Mouse (Mus musculus) midbrain, embryonic 13.5 days (tissue): ENCODE data around the gene Eaf1. TPM values are rescaled to one million over a fixed set of nuclear protein-coding genes. Genes with fewer than 3 reads are reported as not detected.

Source experiments
- ATAC-seq: fragments of 200-750 bp; cut with Nextera tagmentation; 2 replicates; pipeline ENCODE4 v1.8.0; 2017; ENCODE audit warnings: mild to moderate bottlenecking, moderate TSS enrichment, moderate library complexity
- H3K27ac ChIP-seq: fragments of 300-500 bp; sonication (generic); 2 replicates; pipeline ENCODE4 v1.5.1; 2015; ENCODE audit warnings: inconsistent platforms, mild to moderate bottlenecking, moderate library complexity
- H3K27me3 ChIP-seq: fragments of 300-500 bp; sonication (generic); 2 replicates; pipeline ENCODE4 v1.6.1; 2015; ENCODE audit warnings: mild to moderate bottlenecking, inconsistent platforms
- H3K36me3 ChIP-seq: fragments of 300-500 bp; sonication (generic); 2 replicates; pipeline ENCODE4 v1.6.1; 2015; ENCODE audit warnings: mild to moderate bottlenecking, inconsistent platforms
- H3K4me1 ChIP-seq: fragments of 300-500 bp; sonication (generic); replicated peaks from 2 replicates; pipeline ENCODE4 v1.6.1; 2015; ENCODE audit warnings: inconsistent platforms
- H3K4me2 ChIP-seq: fragments of 300-500 bp; sonication (generic); replicated peaks from 2 replicates; pipeline ENCODE4 v1.6.1; 2015; ENCODE audit warnings: moderate library complexity, mild to moderate bottlenecking, inconsistent platforms
- H3K4me3 ChIP-seq: fragments of 300-500 bp; sonication (generic); replicated peaks from 2 replicates; pipeline ENCODE4 v1.5.1; 2015; ENCODE audit warnings: mild to moderate bottlenecking, inconsistent platforms
- H3K9ac ChIP-seq: fragments of 300-500 bp; sonication (generic); replicated peaks from 2 replicates; pipeline ENCODE4 v1.6.1; 2015; ENCODE audit warnings: mild to moderate bottlenecking, inconsistent platforms
- H3K9me3 ChIP-seq: fragments of 300-500 bp; sonication (generic); 2 replicates; pipeline ENCODE4 v1.6.1; 2016; ENCODE audit warnings: mild to moderate bottlenecking, inconsistent platforms
- whole genome bisulfite sequencing: fragments of 180-500 bp; shearing (Covaris S2); methylation state at CpG from one replicate; pipeline ENCODE4 v1.1.7; 2015; 5-methylcytosine and 5-hydroxymethylcytosine counted together
- polyA plus RNA-seq: library from polyadenylated mRNA; unstranded; fragments of >200 nt; fragmentation: Nextera tagmentation; extraction: Ambion mirVana; gene quantifications from 2 replicates; pipeline ENCODE4 v1.2.1, GENCODE M21; 2015

The Eaf1 gene
- polyA plus RNA-seq, 1 experiment from 2014 or later: 12.2 TPM

GRCm38 (mm10) chr14:31557784-31558183 is 63.6 kb downstream of the Eaf1 start:
- Histone ChIP-seq H3K9me3 (no peaks in the 10 kb centered on the region), H3K27me3 (no peaks in the 10 kb centered on the region), H3K4me2 (no peak overlapping the region), H3K27ac (no peak overlapping the region), H3K9ac (no peak overlapping the region), H3K36me3 (no peaks in the 10 kb centered on the region), H3K4me1 (no peaks in the 10 kb centered on the region), H3K4me3 (no peak overlapping the region)
- no peak for ATAC-seq
- 84% methylated on average over 9 of the region's 9 CpGs for WGBS

GRCm38 (mm10) chr14:31559216-31559615 is 65.0 kb downstream of the Eaf1 start:
- H3K4me2 ChIP-seq: no peak overlapping the region
- no peaks in the 10 kb centered on the region for H3K27me3 ChIP-seq
- H3K9ac ChIP-seq: no peak overlapping the region
- no peak overlapping the region for H3K4me3 ChIP-seq
- no peaks in the 10 kb centered on the region for H3K4me1 ChIP-seq
- no peaks in the 10 kb centered on the region for H3K9me3 ChIP-seq
- WGBS: 58% methylated on average over 5 of the region's 5 CpGs
- H3K27ac ChIP-seq: no peak overlapping the region
- no peaks in the 10 kb centered on the region for H3K36me3 ChIP-seq
- no peak for ATAC-seq

Other genes with a start within 250 kb of the Eaf1 start
- 12.7 and 13.2 TPM in 2 replicates for gene Phf7, start 243.1 kb upstream of the Eaf1 start, polyA plus RNA-seq
- 127 and 133 TPM in 2 replicates for gene Bap1, start 242.9 kb upstream of the Eaf1 start, polyA plus RNA-seq
- 5.0 and 5.3 TPM in 2 replicates for gene Dnah1, start 170.5 kb upstream of the Eaf1 start, polyA plus RNA-seq
- 66.3 and 69.7 TPM in 2 replicates for gene Capn7, start 157.8 kb upstream of the Eaf1 start, polyA plus RNA-seq
- gene Sh3bp5, start 58.3 kb upstream of the Eaf1 start, polyA plus RNA-seq: 111 and 116 TPM in 2 replicates
- 55.3 and 67.1 TPM in 2 replicates for gene Mettl6, start 641 bp downstream of the Eaf1 start, polyA plus RNA-seq
- not detected in 2 replicates for gene Colq, start 96.9 kb downstream of the Eaf1 start, polyA plus RNA-seq
- not detected in 2 replicates for gene Gm49387, start 146.5 kb downstream of the Eaf1 start, polyA plus RNA-seq
- gene Btd, start 146.6 kb downstream of the Eaf1 start, polyA plus RNA-seq: 13.6 and 14.8 TPM in 2 replicates
- gene Hacl1, start 146.9 kb downstream of the Eaf1 start, polyA plus RNA-seq: 7.5 and 8.6 TPM in 2 replicates